Mouse (Mus musculus): ENCODE data around the gene Atl2. TPM values are rescaled to one million over a fixed set of nuclear protein-coding genes. Genes with fewer than 3 reads are reported as not detected.

Atl2 gene
- polyA plus RNA-seq (2015; fragmentation: Nextera tagmentation; extraction: Ambion mirVana) = 40.8 and 41.2 TPM in 2 replicates

DNA sequence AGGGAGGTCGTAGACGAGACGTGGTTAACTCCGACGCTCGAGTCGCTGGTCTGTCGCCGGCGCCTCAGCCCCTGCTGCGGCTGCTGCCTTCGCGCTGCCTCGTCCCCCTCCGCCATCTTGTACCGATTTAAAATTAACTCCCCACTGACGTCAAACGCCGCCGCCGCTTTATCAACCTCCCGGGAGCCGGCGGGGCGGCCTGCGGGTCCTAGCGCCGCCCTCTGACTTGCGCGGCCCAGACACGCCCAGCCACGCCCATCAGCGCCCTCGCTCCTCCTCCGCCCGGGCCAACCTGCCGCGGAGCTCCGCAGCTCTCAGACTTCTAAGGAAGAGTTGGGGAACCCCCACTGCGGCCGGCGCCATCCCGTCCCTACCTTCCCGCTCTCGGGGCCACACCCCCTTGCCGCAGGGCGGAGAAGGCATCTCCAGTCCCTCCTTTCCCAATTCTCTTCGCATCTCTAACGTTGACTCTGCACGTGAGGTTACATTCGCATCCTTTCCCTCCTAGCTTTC, at the start of gene Atl2:
Atl2 (minus strand) TSS at position 213 of the 513 bp plus-strand sequence.
- peak; percentile 50; the same call in 1 of the 2 replicates for TF ChIP-seq EP300 (IDR thresholded peaks at IDR 0.05; ENCODE audit: low read depth)
- TF ChIP-seq CTCF (IDR thresholded peaks at IDR 0.05; ENCODE audit: low read depth) = 0 out of 2 replicates have a peak, but pooled peaks have one; percentile 13
- Histone ChIP-seq H3K27me3 (ENCODE audit: insufficient read depth, low read length) (peaks cover 12% of the 10 kb centered on the region; the same call in 1 of the 2 replicates), H3K9ac (replicated peaks) (peak within 1 kb of the TSS; percentile 99), H3K9me3 (ENCODE audit: low read length) (no peaks in the 10 kb centered on the region), H3K4me2 (ENCODE audit: low read depth, low read length) (peak within 1 kb of the TSS; percentile 92), H3K4me1 (ENCODE audit: insufficient read depth) (peaks cover 20% of the 10 kb centered on the region), H3K4me3 (ENCODE audit: low read depth, low read length) (peak within 1 kb of the TSS; percentile 98), H3K27ac (ENCODE audit: low read depth) (peak within 1 kb of the TSS; percentile 99), H3K36me3 (replicated peaks; ENCODE audit: insufficient read depth, low read length) (no peaks in the 10 kb centered on the region)
- DNase-seq (peak; percentile 98), ATAC-seq (peak; percentile 85)
- WGBS (ENCODE audit: insufficient replicate concordance) = 0% methylated on average over 47 of the region's 51 CpGs

DNA sequence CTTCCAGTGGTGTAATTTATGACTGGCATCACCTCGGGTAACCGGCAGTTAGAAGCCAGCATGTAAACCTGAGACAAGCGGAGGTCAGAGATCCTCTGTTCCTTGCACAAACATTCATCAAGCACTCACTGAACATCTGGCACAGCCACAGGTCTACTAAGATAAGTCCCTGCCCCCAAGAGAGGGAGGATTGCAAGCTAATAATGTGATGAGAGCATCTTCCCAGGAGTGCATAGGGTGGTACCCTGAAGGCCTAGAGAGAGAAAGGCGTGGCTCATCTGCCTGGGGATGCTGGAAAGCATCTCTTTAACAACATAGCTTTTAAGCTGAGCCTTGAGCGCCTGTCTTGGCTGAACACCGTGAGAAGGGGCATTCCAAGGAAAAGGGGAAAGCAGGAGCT, 48.9 kb upstream of the Atl2 start:
- no peak for ATAC-seq
- Histone ChIP-seq H3K36me3 (replicated peaks; ENCODE audit: insufficient read depth, low read length) (no peaks in the 10 kb centered on the region), H3K4me2 (ENCODE audit: low read depth, low read length) (no peak overlapping the region), H3K4me3 (ENCODE audit: low read depth, low read length) (no peak overlapping the region), H3K9ac (replicated peaks) (no peak overlapping the region), H3K9me3 (ENCODE audit: low read length) (no peaks in the 10 kb centered on the region), H3K4me1 (ENCODE audit: insufficient read depth) (no peaks in the 10 kb centered on the region), H3K27ac (ENCODE audit: low read depth) (no peak overlapping the region), H3K27me3 (ENCODE audit: insufficient read depth, low read length) (no peaks in the 10 kb centered on the region)
- DNase-seq = no peak
- TF ChIP-seq CTCF (IDR thresholded peaks at IDR 0.05; ENCODE audit: low read depth) (no peak), EP300 (IDR thresholded peaks at IDR 0.05; ENCODE audit: low read depth) (no peak)
- WGBS (ENCODE audit: insufficient replicate concordance) = 69% methylated on average over 6 of the region's 6 CpGs

DNA sequence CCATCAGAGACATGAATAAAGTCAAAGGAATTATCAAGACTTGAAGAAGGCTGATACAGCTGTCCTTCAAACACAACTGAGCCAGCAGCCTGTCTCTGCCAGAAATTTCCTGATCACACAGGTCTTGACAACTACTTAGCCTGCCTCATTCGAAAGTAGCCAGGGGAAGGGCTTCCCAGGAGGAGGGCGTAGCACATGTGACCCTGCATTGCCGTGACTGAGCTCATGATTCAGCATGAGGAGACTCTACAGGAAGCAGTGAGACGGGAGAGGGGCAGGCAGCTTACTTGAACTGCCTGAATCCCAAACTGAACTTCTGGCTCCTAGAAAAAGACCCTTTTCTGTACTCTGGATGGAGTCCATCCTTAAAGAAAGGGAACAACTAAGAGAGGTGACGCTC, 46.5 kb upstream of the Atl2 start:
- DNase-seq (no peak), ATAC-seq (no peak)
- Histone ChIP-seq H3K4me1 (ENCODE audit: insufficient read depth) (peaks cover 6% of the 10 kb centered on the region; the same call in 1 of the 2 replicates), H3K4me3 (ENCODE audit: low read depth, low read length) (no peak overlapping the region), H3K36me3 (replicated peaks; ENCODE audit: insufficient read depth, low read length) (no peaks in the 10 kb centered on the region), H3K27ac (ENCODE audit: low read depth) (no peak overlapping the region), H3K27me3 (ENCODE audit: insufficient read depth, low read length) (no peaks in the 10 kb centered on the region), H3K4me2 (ENCODE audit: low read depth, low read length) (no peak overlapping the region), H3K9ac (replicated peaks) (no peak overlapping the region), H3K9me3 (ENCODE audit: low read length) (no peaks in the 10 kb centered on the region)
- TF ChIP-seq EP300 (IDR thresholded peaks at IDR 0.05; ENCODE audit: low read depth) = no peak
- TF ChIP-seq CTCF (IDR thresholded peaks at IDR 0.05; ENCODE audit: low read depth) = no peak
- WGBS (ENCODE audit: insufficient replicate concordance) = 51% methylated on average over 5 of the region's 5 CpGs

DNA sequence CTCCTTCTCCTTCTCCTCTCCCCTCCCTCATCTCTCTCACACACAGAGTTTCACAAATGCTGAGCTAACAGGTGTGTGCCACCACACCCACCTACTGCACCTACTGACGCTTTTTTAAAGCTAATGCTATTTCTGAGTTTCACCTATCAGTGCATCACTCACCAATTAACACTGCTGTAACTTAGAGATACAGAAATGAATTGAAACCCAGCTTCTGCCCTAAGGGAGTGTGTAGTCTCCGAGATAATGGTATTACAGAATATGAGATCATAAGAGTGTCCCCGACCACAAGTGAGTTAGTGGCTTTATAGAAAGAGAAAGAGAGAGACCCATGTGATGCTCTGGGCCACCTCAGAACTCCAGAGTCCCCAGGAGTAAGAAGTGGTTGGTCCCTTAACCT, 43.2 kb upstream of the Atl2 start:
- no peak overlapping the region for H3K9ac ChIP-seq (replicated peaks)
- H3K27ac ChIP-seq (ENCODE audit: low read depth) = no peak overlapping the region
- ATAC-seq (no peak), DNase-seq (no peak)
- no peak for TF ChIP-seq CTCF (IDR thresholded peaks at IDR 0.05; ENCODE audit: low read depth)
- no peak for TF ChIP-seq EP300 (IDR thresholded peaks at IDR 0.05; ENCODE audit: low read depth)
- peaks cover 6% of the 10 kb centered on the region; the same call in 1 of the 2 replicates for H3K4me1 ChIP-seq (ENCODE audit: insufficient read depth)
- H3K4me2 ChIP-seq (ENCODE audit: low read depth, low read length) = no peak overlapping the region
- H3K27me3 ChIP-seq (ENCODE audit: insufficient read depth, low read length) = no peaks in the 10 kb centered on the region
- no peak overlapping the region for H3K4me3 ChIP-seq (ENCODE audit: low read depth, low read length)
- WGBS (ENCODE audit: insufficient replicate concordance) = 63% methylated on average over 3 of the region's 3 CpGs
- H3K36me3 ChIP-seq (replicated peaks; ENCODE audit: insufficient read depth, low read length) = no peaks in the 10 kb centered on the region
- no peaks in the 10 kb centered on the region for H3K9me3 ChIP-seq (ENCODE audit: low read length)

DNA sequence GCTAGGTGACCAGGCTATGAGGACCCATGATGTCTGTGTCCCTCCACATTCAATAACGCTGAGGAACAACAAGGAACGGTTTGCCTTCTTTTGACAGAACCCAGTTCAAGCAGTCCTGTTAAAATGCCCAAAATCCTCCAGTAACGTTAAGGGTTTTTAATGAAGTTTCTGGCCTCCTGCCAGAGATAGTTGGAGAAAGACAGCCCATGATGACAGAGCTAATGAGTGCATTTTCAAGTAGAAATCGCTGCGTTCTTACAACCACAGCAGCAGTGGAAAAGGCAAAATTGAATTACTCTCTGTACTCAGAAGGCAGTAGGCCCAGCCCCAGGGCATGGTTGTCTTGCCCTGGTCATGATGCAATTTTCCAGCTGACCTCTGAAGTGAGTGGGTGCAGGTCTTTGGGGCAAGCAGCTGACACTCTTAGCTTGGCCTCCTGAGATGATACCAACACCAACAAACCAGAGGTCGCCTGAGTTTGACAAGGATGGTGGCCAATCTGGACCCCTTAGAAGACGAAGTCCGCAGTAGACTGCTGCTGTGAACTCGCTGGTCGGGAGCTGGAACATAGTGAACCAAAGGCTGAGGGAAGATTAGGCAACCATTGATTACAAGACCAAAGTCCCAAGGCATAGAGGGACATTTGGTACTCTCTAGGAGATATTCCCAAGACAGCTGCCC, 42.1 kb upstream of the Atl2 start:
- peak; percentile 38 for DNase-seq
- H3K36me3 ChIP-seq (replicated peaks; ENCODE audit: insufficient read depth, low read length) = no peaks in the 10 kb centered on the region

DNA sequence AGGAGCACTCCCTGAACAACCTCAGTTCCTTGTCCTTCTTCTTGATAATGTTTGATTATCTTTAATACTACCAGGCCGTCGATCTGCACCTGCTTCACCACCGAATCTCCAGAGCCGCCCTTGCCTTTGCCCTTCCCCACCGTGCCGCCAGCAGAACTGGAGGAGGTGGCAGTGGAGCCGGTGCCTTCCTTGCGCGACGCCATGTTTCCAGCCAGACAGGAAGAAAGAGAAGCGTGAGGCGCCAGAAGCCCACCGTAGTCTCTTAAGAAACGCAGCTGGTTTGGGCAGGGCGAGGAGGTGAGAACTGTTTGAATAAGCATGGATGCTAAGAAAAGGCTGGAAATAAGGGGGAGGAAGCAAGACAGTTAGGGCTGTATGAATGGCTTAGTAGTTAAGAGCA, 38.4 kb upstream of the Atl2 start:
- DNase-seq (no peak), ATAC-seq (no peak)
- H3K4me3 ChIP-seq (ENCODE audit: low read depth, low read length) = no peak overlapping the region
- H3K9me3 ChIP-seq (ENCODE audit: low read length) = no peaks in the 10 kb centered on the region
- H3K36me3 ChIP-seq (replicated peaks; ENCODE audit: insufficient read depth, low read length) = no peaks in the 10 kb centered on the region
- no peak overlapping the region for H3K9ac ChIP-seq (replicated peaks)
- no peaks in the 10 kb centered on the region for H3K27me3 ChIP-seq (ENCODE audit: insufficient read depth, low read length)
- WGBS (ENCODE audit: insufficient replicate concordance) = 84% methylated on average over 15 of the region's 15 CpGs
- TF ChIP-seq EP300 (IDR thresholded peaks at IDR 0.05; ENCODE audit: low read depth) = no peak
- no peak for TF ChIP-seq CTCF (IDR thresholded peaks at IDR 0.05; ENCODE audit: low read depth)
- no peak overlapping the region for H3K4me2 ChIP-seq (ENCODE audit: low read depth, low read length)
- H3K27ac ChIP-seq (ENCODE audit: low read depth) = no peak overlapping the region
- H3K4me1 ChIP-seq (ENCODE audit: insufficient read depth) = peaks cover 6% of the 10 kb centered on the region; the same call in 1 of the 2 replicates

More for the DNA sequence above, 42.1 kb upstream of the Atl2 start:
- Histone ChIP-seq H3K27ac (ENCODE audit: low read depth) (peak overlapping the region; percentile 76), H3K4me1 (ENCODE audit: insufficient read depth) (peaks cover 6% of the 10 kb centered on the region; the same call in 1 of the 2 replicates), H3K4me3 (ENCODE audit: low read depth, low read length) (no peak overlapping the region), H3K9ac (replicated peaks) (no peak overlapping the region), H3K4me2 (ENCODE audit: low read depth, low read length) (peak overlapping the region; percentile 13; the same call in 1 of the 2 replicates), H3K27me3 (ENCODE audit: insufficient read depth, low read length) (no peaks in the 10 kb centered on the region), H3K9me3 (ENCODE audit: low read length) (no peaks in the 10 kb centered on the region)
- peak; percentile 92 for ATAC-seq
- WGBS (ENCODE audit: insufficient replicate concordance) = 65% methylated on average over 10 of the region's 10 CpGs
- TF ChIP-seq CTCF (IDR thresholded peaks at IDR 0.05; ENCODE audit: low read depth) = no peak
- peak; percentile 82 for TF ChIP-seq EP300 (IDR thresholded peaks at IDR 0.05; ENCODE audit: low read depth)
